10 mouse cellular contexts compared by ENCODE assay signal in genomic region chr5:118297338-118297746, GRCm38 (mm10). TPM values are rescaled to one million over a fixed set of nuclear protein-coding genes. Genes with fewer than 3 reads are reported as not detected.
DNase-seq lines count a peak whose midpoint lies in the region; ATAC-seq and TF ChIP-seq lines count a peak whose summit lies in the region.
"Had no signal": no experiment of that assay in that cellular context is flagged by ENCODE, and none has a peak within 500 bp of the region (broad histone marks: within the 10 kb centered on the region; RNA-seq: fewer than 3 reads in every experiment).

No protein-coding gene starts in this region.

- intact Hi-C loops in heart, postnatal 36 days (cut with DNase I) = no loop called here
- intact Hi-C loops in gastrocnemius, postnatal 36 days (cut with DNase I) = no loop called here

- no peaks in the 10 kb centered on the region for H3K9me3 ChIP-seq in heart, postnatal 0 days (replicated peaks; ENCODE audit: control insufficient read depth, low read length)
- no peaks in the 10 kb centered on the region for H3K9me3 ChIP-seq in embryonic facial prominence, embryonic 12.5 days
- no peaks in the 10 kb centered on the region for H3K9me3 ChIP-seq in kidney, embryonic 16.5 days (ENCODE audit: low read length)
- no peaks in the 10 kb centered on the region for H3K9me3 ChIP-seq in midbrain, postnatal 0 days (ENCODE audit: low read length)
- H3K9me3 ChIP-seq: embryonic facial prominence, embryonic 13.5 days had no signal

- TF ChIP-seq CTCF in heart, postnatal 0 days (IDR thresholded peaks at IDR 0.05; ENCODE audit: low read depth) = no peak
- no peak for TF ChIP-seq CTCF in midbrain, postnatal 0 days (IDR thresholded peaks at IDR 0.05)

- no peak overlapping the region for H3K4me3 ChIP-seq in heart, postnatal 0 days (ENCODE audit: low read depth, low read length)
- H3K4me3 ChIP-seq in embryonic facial prominence, embryonic 12.5 days = no peak overlapping the region
- no peak overlapping the region for H3K4me3 ChIP-seq in kidney, embryonic 16.5 days (ENCODE audit: low read length)
- no peak overlapping the region for H3K4me3 ChIP-seq in midbrain, postnatal 0 days (ENCODE audit: low read depth, low read length)
- H3K4me3 ChIP-seq: embryonic facial prominence, embryonic 13.5 days; megakaryocyte, embryonic 14.5 days had no signal

- no peak overlapping the region for H3K27ac ChIP-seq in heart, postnatal 0 days (ENCODE audit: low read depth)
- H3K27ac ChIP-seq in embryonic facial prominence, embryonic 12.5 days = peak overlapping the region; percentile 37; the same call in 1 of the 2 replicates
- no peak overlapping the region for H3K27ac ChIP-seq in kidney, embryonic 16.5 days (ENCODE audit: low read length)
- no peak overlapping the region for H3K27ac ChIP-seq in midbrain, postnatal 0 days (ENCODE audit: low read depth, low read length)
- H3K27ac ChIP-seq: embryonic facial prominence, embryonic 13.5 days had no signal

- DNase-seq in heart, postnatal 0 days (ENCODE audit: low spot score) = no peak
- no peak for DNase-seq in heart, postnatal 36 days
- DNase-seq in midbrain, postnatal 0 days (ENCODE audit: low spot score) = peak; percentile 22
- DNase-seq in gastrocnemius, postnatal 36 days = no peak
- DNase-seq in B cell, adult 2 months = no peak

- H3K36me3 ChIP-seq in heart, postnatal 0 days (replicated peaks; ENCODE audit: control insufficient read depth, insufficient read depth, low read length) = no peaks in the 10 kb centered on the region
- no peaks in the 10 kb centered on the region for H3K36me3 ChIP-seq in embryonic facial prominence, embryonic 12.5 days
- no peaks in the 10 kb centered on the region for H3K36me3 ChIP-seq in kidney, embryonic 16.5 days (ENCODE audit: insufficient read depth, low read length)
- no peaks in the 10 kb centered on the region for H3K36me3 ChIP-seq in midbrain, postnatal 0 days (ENCODE audit: insufficient read depth, low read length)
- H3K36me3 ChIP-seq: embryonic facial prominence, embryonic 13.5 days had no signal

- H3K27me3 ChIP-seq in heart, postnatal 0 days (ENCODE audit: control insufficient read depth, insufficient read depth, low read length) = 0 out of 2 replicates have a peak, but pooled peaks cover 4% of the 10 kb centered on the region
- H3K27me3 ChIP-seq in embryonic facial prominence, embryonic 12.5 days = no peaks in the 10 kb centered on the region
- peaks cover 13% of the 10 kb centered on the region for H3K27me3 ChIP-seq in kidney, embryonic 16.5 days (ENCODE audit: insufficient read depth, low read length)
- H3K27me3 ChIP-seq in midbrain, postnatal 0 days (ENCODE audit: insufficient read depth, low read length) = no peaks in the 10 kb centered on the region
- H3K27me3 ChIP-seq: embryonic facial prominence, embryonic 13.5 days had no signal

- WGBS in heart, postnatal 0 days = 23% methylated on average over 12 of the region's 12 CpGs
- WGBS in embryonic facial prominence, embryonic 12.5 days = 37% methylated on average over 12 of the region's 12 CpGs
- WGBS in kidney, embryonic 16.5 days = 18% methylated on average over 12 of the region's 12 CpGs
- WGBS in midbrain, postnatal 0 days = 14% methylated on average over 12 of the region's 12 CpGs

- H3K4me2 ChIP-seq in heart, postnatal 0 days (ENCODE audit: low read depth, low read length) = 0 out of 2 replicates have a peak overlapping the region, but pooled peaks have one; percentile 8
- no peak overlapping the region for H3K4me2 ChIP-seq in embryonic facial prominence, embryonic 12.5 days (replicated peaks)
- no peak overlapping the region for H3K4me2 ChIP-seq in kidney, embryonic 16.5 days (replicated peaks; ENCODE audit: low read depth, low read length)
- no peak overlapping the region for H3K4me2 ChIP-seq in midbrain, postnatal 0 days (ENCODE audit: low read depth, low read length, poor library complexity, severe bottlenecking)
- H3K4me2 ChIP-seq: embryonic facial prominence, embryonic 13.5 days had no signal

- ATAC-seq in heart, postnatal 0 days (ENCODE audit: insufficient read depth, low read depth) = no peak
- ATAC-seq in embryonic facial prominence, embryonic 12.5 days (ENCODE audit: insufficient number of reproducible peaks, insufficient read depth, low FRiP score, low TSS enrichment) = no peak
- peak; percentile 87 for ATAC-seq in kidney, embryonic 16.5 days (ENCODE audit: low FRiP score, low TSS enrichment)
- ATAC-seq in midbrain, postnatal 0 days (ENCODE audit: low FRiP score) = no peak
- no peak for ATAC-seq in granulocyte monocyte progenitor cell, adult 5-6 weeks (replicated peaks; ENCODE audit: poor library complexity, severe bottlenecking)

- H3K9ac ChIP-seq in heart, postnatal 0 days (replicated peaks; ENCODE audit: low read depth, low read length) = no peak overlapping the region
- H3K9ac ChIP-seq in embryonic facial prominence, embryonic 12.5 days = no peak overlapping the region
- H3K9ac ChIP-seq in kidney, embryonic 16.5 days (replicated peaks; ENCODE audit: low read length) = no peak overlapping the region
- H3K9ac ChIP-seq in midbrain, postnatal 0 days (replicated peaks; ENCODE audit: low read length, poor library complexity, severe bottlenecking) = no peak overlapping the region
- H3K9ac ChIP-seq: embryonic facial prominence, embryonic 13.5 days had no signal

- peaks cover 12% of the 10 kb centered on the region; the same call in 1 of the 2 replicates for H3K4me1 ChIP-seq in heart, postnatal 0 days (ENCODE audit: control insufficient read depth, insufficient read depth)
- H3K4me1 ChIP-seq in embryonic facial prominence, embryonic 12.5 days = peaks cover 43% of the 10 kb centered on the region
- peaks cover 15% of the 10 kb centered on the region for H3K4me1 ChIP-seq in kidney, embryonic 16.5 days (ENCODE audit: insufficient read depth, low read length)
- H3K4me1 ChIP-seq in midbrain, postnatal 0 days (ENCODE audit: insufficient read depth, low read length) = 0 out of 2 replicates have a peak, but pooled peaks cover 5% of the 10 kb centered on the region

- no peak for TF ChIP-seq EP300 in heart, postnatal 0 days (IDR thresholded peaks at IDR 0.05; ENCODE audit: low read depth)

RNA-seq across cellular contexts. Expression of gene 2410131K14Rik, which starts 52.3 kb away (rescaled TPM):
- total RNA-seq in heart, postnatal 0 days (2014; rRNA removed; ENCODE audit: low replicate concordance) = 4.1 and 7.1 TPM in 2 replicates
- 5.1 and 5.9 TPM in 2 replicates for polyA plus RNA-seq in heart, postnatal 0 days (2015; fragmentation: Nextera tagmentation; extraction: Ambion mirVana)
- total RNA-seq in heart, postnatal 36 days (2021) = 1 to 10 TPM; 7.7 to 8.1 TPM
- polyA plus RNA-seq in embryonic facial prominence, embryonic 12.5 days (2016; fragmentation: Nextera tagmentation; extraction: Ambion mirVana) = 12.1 and 13.0 TPM in 2 replicates
- polyA plus RNA-seq in kidney, embryonic 16.5 days (2015; fragmentation: Nextera tagmentation; extraction: Ambion mirVana) = 10.6 and 10.7 TPM in 2 replicates
- 33.3 and 34.0 TPM in 2 replicates for total RNA-seq in midbrain, postnatal 0 days (2014; rRNA removed)
- polyA plus RNA-seq in midbrain, postnatal 0 days (2015; fragmentation: Nextera tagmentation; extraction: Ambion mirVana) = 18.8 and 19.2 TPM in 2 replicates
- total RNA-seq in granulocyte monocyte progenitor cell, adult 5-6 weeks (2014; fragmentation: Nextera tagmentation) = 1.0 and 2.3 TPM in 2 replicates
- total RNA-seq in granulocyte monocyte progenitor cell, adult 5-6 weeks (2017) = 1.5 and 1.6 TPM in 2 replicates
- total RNA-seq in gastrocnemius, postnatal 36 days (2021) = 1 to 10 TPM; 3.4 to 4.0 TPM

RNA-seq across cellular contexts. Expression of gene Rnft2, which starts 52.4 kb away (rescaled TPM):
- 1.7 and 12.7 TPM in 2 replicates for total RNA-seq in heart, postnatal 0 days (2014; rRNA removed; ENCODE audit: low replicate concordance)
- 0.40 and 0.70 TPM in 2 replicates for polyA plus RNA-seq in heart, postnatal 0 days (2015; fragmentation: Nextera tagmentation; extraction: Ambion mirVana)
- 1 to 10 TPM; 2.0 to 2.5 TPM for total RNA-seq in heart, postnatal 36 days (2021)
- polyA plus RNA-seq in embryonic facial prominence, embryonic 12.5 days (2016; fragmentation: Nextera tagmentation; extraction: Ambion mirVana) = 5.7 and 8.8 TPM in 2 replicates
- polyA plus RNA-seq in kidney, embryonic 16.5 days (2015; fragmentation: Nextera tagmentation; extraction: Ambion mirVana) = 2.8 and 3.3 TPM in 2 replicates
- 121 and 125 TPM in 2 replicates for total RNA-seq in midbrain, postnatal 0 days (2014; rRNA removed)
- polyA plus RNA-seq in midbrain, postnatal 0 days (2015; fragmentation: Nextera tagmentation; extraction: Ambion mirVana) = 14.3 and 15.0 TPM in 2 replicates
- not detected in 2 replicates for total RNA-seq in granulocyte monocyte progenitor cell, adult 5-6 weeks (2014; fragmentation: Nextera tagmentation)
- not detected in 2 replicates for total RNA-seq in granulocyte monocyte progenitor cell, adult 5-6 weeks (2017)
- 1 to 10 TPM in 1 of 2 experiments, under 1 TPM in 1; 0.64 to 1.5 TPM for total RNA-seq in gastrocnemius, postnatal 36 days (2021)
